Comparison of ENCODE assay signal across 8 mouse cellular contexts in genomic region chr11:24076821-24077730, GRCm38 (mm10). TPM values are rescaled to one million over a fixed set of nuclear protein-coding genes. Genes with fewer than 3 reads are reported as not detected.
A peak's percentile ranks its signal among the peaks of the same experiment; 100 is the strongest.
DNase-seq lines count a peak whose midpoint lies in the region; ATAC-seq and TF ChIP-seq lines count a peak whose summit lies in the region.

No protein-coding gene starts in this region.

- peak; percentile 26; the same call in 1 of the 2 replicates for TF ChIP-seq CTCF in forebrain, postnatal 0 days (IDR thresholded peaks at IDR 0.05; ENCODE audit: low read depth)
- TF ChIP-seq CTCF in lung, embryonic 14.5 days (IDR thresholded peaks at IDR 0.05; ENCODE audit: low read depth), result peak; percentile 50

- no peaks in the 10 kb centered on the region for H3K27me3 ChIP-seq in forebrain, postnatal 0 days (ENCODE audit: insufficient read depth, low read length)
- 0 out of 2 replicates have a peak, but pooled peaks cover 5% of the 10 kb centered on the region for H3K27me3 ChIP-seq in intestine, embryonic 15.5 days (replicated peaks)
- H3K27me3 ChIP-seq in lung, embryonic 14.5 days (ENCODE audit: insufficient read depth, low read length), result peaks cover 26% of the 10 kb centered on the region
- no peaks in the 10 kb centered on the region for H3K27me3 ChIP-seq in neural tube, embryonic 13.5 days

- peak overlapping the region; percentile 99 for H3K27ac ChIP-seq in forebrain, postnatal 0 days (ENCODE audit: low read depth, low read length)
- H3K27ac ChIP-seq in intestine, embryonic 15.5 days, result peak overlapping the region; percentile 93
- H3K27ac ChIP-seq in lung, embryonic 14.5 days (ENCODE audit: low read depth), result peak overlapping the region; percentile 94
- H3K27ac ChIP-seq in neural tube, embryonic 13.5 days (replicated peaks), result peak overlapping the region; percentile 99

- peak overlapping the region; percentile 69 for H3K4me3 ChIP-seq in forebrain, postnatal 0 days (ENCODE audit: low read depth, low read length)
- H3K4me3 ChIP-seq in intestine, embryonic 15.5 days (replicated peaks), result peak overlapping the region; percentile 72
- peak overlapping the region; percentile 64 for H3K4me3 ChIP-seq in lung, embryonic 14.5 days (ENCODE audit: low read depth, low read length)
- H3K4me3 ChIP-seq in neural tube, embryonic 13.5 days, result peak overlapping the region; percentile 81

- peak overlapping the region; percentile 98 for H3K4me2 ChIP-seq in forebrain, postnatal 0 days (ENCODE audit: low read depth)
- peak overlapping the region; percentile 97 for H3K4me2 ChIP-seq in intestine, embryonic 15.5 days (replicated peaks)
- peak overlapping the region; percentile 100 for H3K4me2 ChIP-seq in lung, embryonic 14.5 days
- peak overlapping the region; percentile 78 for H3K4me2 ChIP-seq in neural tube, embryonic 13.5 days

- peak; percentile 62 to 71 for DNase-seq in cerebellum, postnatal 10 days
- DNase-seq in cerebellum, adult 9-11 months, result no peak
- DNase-seq in adrenal gland, postnatal 25 days, result peak; percentile 63
- DNase-seq in forebrain, postnatal 0 days, result peak; percentile 74
- peak; percentile 84 for DNase-seq in lung, embryonic 14.5 days
- peak; percentile 25 to 33 for DNase-seq in thymus, postnatal 10 days (ENCODE audit: low spot score in 2 of 2)

- H3K4me1 ChIP-seq in forebrain, postnatal 0 days (ENCODE audit: insufficient read depth), result peaks cover 6% of the 10 kb centered on the region; the same call in 1 of the 2 replicates
- peaks cover 19% of the 10 kb centered on the region for H3K4me1 ChIP-seq in intestine, embryonic 15.5 days (replicated peaks)
- H3K4me1 ChIP-seq in lung, embryonic 14.5 days (ENCODE audit: insufficient read depth), result 0 out of 2 replicates have a peak, but pooled peaks cover 3% of the 10 kb centered on the region
- H3K4me1 ChIP-seq in neural tube, embryonic 13.5 days (replicated peaks), result peaks cover 33% of the 10 kb centered on the region

- no peaks in the 10 kb centered on the region for H3K9me3 ChIP-seq in forebrain, postnatal 0 days (ENCODE audit: low read length)
- H3K9me3 ChIP-seq in intestine, embryonic 15.5 days, result no peaks in the 10 kb centered on the region
- no peaks in the 10 kb centered on the region for H3K9me3 ChIP-seq in lung, embryonic 14.5 days (ENCODE audit: low read depth, low read length)
- no peaks in the 10 kb centered on the region for H3K9me3 ChIP-seq in neural tube, embryonic 13.5 days

- peak; percentile 0; the same call in 1 of the 2 replicates for ATAC-seq in forebrain, postnatal 0 days
- peak; percentile 73 for ATAC-seq in intestine, embryonic 15.5 days
- peak; percentile 65 for ATAC-seq in lung, embryonic 14.5 days (ENCODE audit: insufficient read depth)
- peak; percentile 44 for ATAC-seq in neural tube, embryonic 13.5 days (ENCODE audit: low read depth)

- under 1% methylated on average over 58 of the region's 59 CpGs for WGBS in forebrain, postnatal 0 days
- under 1% methylated on average over 58 of the region's 59 CpGs for WGBS in intestine, embryonic 15.5 days
- under 1% methylated on average over 59 of the region's 59 CpGs for WGBS in lung, embryonic 14.5 days
- under 1% methylated on average over 59 of the region's 59 CpGs for WGBS in neural tube, embryonic 13.5 days

- H3K36me3 ChIP-seq in forebrain, postnatal 0 days (ENCODE audit: insufficient read depth), result no peaks in the 10 kb centered on the region
- H3K36me3 ChIP-seq in intestine, embryonic 15.5 days, result no peaks in the 10 kb centered on the region
- no peaks in the 10 kb centered on the region for H3K36me3 ChIP-seq in lung, embryonic 14.5 days (ENCODE audit: insufficient read depth)
- no peaks in the 10 kb centered on the region for H3K36me3 ChIP-seq in neural tube, embryonic 13.5 days

- H3K9ac ChIP-seq in forebrain, postnatal 0 days, result peak overlapping the region; percentile 96
- H3K9ac ChIP-seq in intestine, embryonic 15.5 days, result peak overlapping the region; percentile 70
- H3K9ac ChIP-seq in lung, embryonic 14.5 days, result peak overlapping the region; percentile 82
- H3K9ac ChIP-seq in neural tube, embryonic 13.5 days, result peak overlapping the region; percentile 98

RNA-seq across cellular contexts. Expression of gene Bcl11a, which starts 0.8 kb away (rescaled TPM):
- 7.5 and 8.6 TPM in 2 replicates for total RNA-seq in adrenal gland, postnatal 25 days (2021)
- total RNA-seq in forebrain, postnatal 0 days (2014; rRNA removed), result 70.8 and 85.9 TPM in 2 replicates
- 173 and 174 TPM in 2 replicates for polyA plus RNA-seq in forebrain, postnatal 0 days (2015; fragmentation: Nextera tagmentation; extraction: Ambion mirVana)
- polyA plus RNA-seq in intestine, embryonic 15.5 days (2015; fragmentation: Nextera tagmentation; extraction: Ambion mirVana), result 17.3 and 19.7 TPM in 2 replicates
- polyA plus RNA-seq in lung, embryonic 14.5 days (2014; fragmentation: Nextera tagmentation; extraction: Ambion mirVana), result 18.6 and 21.1 TPM in 2 replicates
- 125 and 131 TPM in 2 replicates for polyA plus RNA-seq in neural tube, embryonic 13.5 days (2015; fragmentation: Nextera tagmentation; extraction: Ambion mirVana)

RNA-seq across cellular contexts. Expression of gene A830031A19Rik, which starts 2.2 kb away (rescaled TPM):
- not detected in 2 replicates for total RNA-seq in adrenal gland, postnatal 25 days (2021)
- total RNA-seq in forebrain, postnatal 0 days (2014; rRNA removed), result 1.8 TPM in 1 of 2 replicates, not detected in the other
- polyA plus RNA-seq in forebrain, postnatal 0 days (2015; fragmentation: Nextera tagmentation; extraction: Ambion mirVana), result 0.26 and 0.63 TPM in 2 replicates
- polyA plus RNA-seq in intestine, embryonic 15.5 days (2015; fragmentation: Nextera tagmentation; extraction: Ambion mirVana), result not detected in 2 replicates
- polyA plus RNA-seq in lung, embryonic 14.5 days (2014; fragmentation: Nextera tagmentation; extraction: Ambion mirVana), result not detected in 2 replicates
- not detected in 2 replicates for polyA plus RNA-seq in neural tube, embryonic 13.5 days (2015; fragmentation: Nextera tagmentation; extraction: Ambion mirVana)

Comparison
In these comparisons a context has a peak if more than half of its experiments do, and no peak if none do; other contexts are left out.
1. ATAC-seq: peak in every context shown above with its lines; median percentile 73 in intestine, embryonic 15.5 days; 65 in lung, embryonic 14.5 days; 44 in neural tube, embryonic 13.5 days; 0 in forebrain, postnatal 0 days.